Mouse (Mus musculus): ENCODE measurements around the gene Pogz. TPM values are rescaled to one million over a fixed set of nuclear protein-coding genes. Genes with fewer than 3 reads are reported as not detected.
"Not testable (repeated sequence)": the region's sequence is repeated elsewhere in the genome, so short reads cannot be mapped to it uniquely, and the experiment has no call there.

Gene Pogz
- polyA plus RNA-seq, 3 experiments from 2014 or later: 9.4 to 20.5 (median 15.2) TPM

DNA sequence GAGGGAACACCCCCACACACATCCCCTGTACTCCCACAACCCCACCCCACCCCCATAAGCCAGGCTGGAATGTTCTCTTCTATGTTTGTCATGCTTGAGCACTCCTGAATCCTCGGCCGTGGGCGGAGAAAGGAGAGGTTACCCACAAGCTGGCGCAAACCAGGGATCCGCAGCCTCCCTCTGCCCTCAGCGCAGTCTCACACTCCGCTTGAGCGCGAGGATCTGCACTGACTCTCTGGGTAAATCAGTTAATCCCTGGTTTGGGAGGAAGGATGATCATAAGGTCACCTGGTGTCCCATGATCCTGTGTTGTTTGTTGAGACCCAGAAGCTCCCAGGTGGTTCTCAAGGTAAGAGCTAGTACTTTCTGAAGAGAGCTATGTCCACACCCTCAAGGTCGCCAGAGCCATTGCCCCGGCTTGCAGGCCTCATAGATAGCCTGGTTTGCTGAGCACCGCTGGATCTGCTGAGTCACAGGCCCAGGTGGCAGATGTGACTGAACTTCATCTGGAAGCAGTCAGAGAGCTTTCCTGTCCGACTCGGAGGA, 80.5 kb downstream of the Pogz start:
- no peak for ATAC-seq

- ATAC-seq: no peak
These were observed 81.5 kb downstream of the Pogz start for GRCm38 (mm10) chr3:94918845-94919244.

DNA sequence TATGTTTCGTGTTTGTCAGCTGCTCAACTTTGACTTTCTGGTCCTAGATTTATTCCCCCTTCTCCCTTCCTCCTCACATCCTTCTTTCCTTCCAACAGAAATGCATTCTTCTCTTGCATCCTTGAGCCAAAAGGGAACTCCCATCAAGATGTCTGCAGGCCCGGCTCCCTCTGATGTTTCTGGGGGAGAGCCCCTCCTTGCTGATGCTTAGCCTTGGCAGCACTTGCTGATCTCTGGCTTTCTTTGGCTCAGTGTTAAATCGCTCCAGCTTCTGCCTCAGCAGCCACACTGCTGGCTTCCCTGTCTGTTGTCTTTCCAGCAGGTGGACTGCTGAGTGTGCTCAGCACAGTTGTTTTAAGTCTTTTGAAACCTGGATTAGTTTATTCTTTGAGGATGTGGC, 83.7 kb downstream of the Pogz start:
- ATAC-seq: no peak

- no peak for ATAC-seq
These were observed 85.0 kb downstream of the Pogz start for GRCm38 (mm10) chr3:94922333-94922732.

GRCm38 (mm10) chr3:94924688-94925087, 87.3 kb downstream of the Pogz start:
- no peak for ATAC-seq

DNA sequence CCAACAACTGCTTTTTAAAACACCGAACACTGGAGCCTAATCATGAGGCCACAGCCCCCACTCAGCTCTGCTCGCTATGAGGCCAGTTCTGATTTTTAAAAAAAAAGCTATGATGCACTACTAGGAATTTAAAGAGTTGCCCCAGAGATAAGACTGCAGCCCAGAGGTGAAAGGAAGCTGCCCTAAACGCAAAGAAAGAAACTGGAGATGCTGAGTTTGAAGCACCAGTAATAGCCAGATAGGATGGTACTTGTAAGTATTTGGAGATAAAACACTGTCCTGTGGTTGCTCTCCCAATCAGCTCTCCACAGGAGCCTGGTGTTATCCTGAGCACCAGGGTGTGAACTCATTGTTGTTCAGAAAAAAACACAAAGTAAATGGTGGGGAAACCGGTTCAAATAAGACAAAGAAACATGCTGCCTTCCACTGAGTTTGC, 89.0 kb downstream of the Pogz start:
- not testable (repeated sequence) for ATAC-seq

DNA sequence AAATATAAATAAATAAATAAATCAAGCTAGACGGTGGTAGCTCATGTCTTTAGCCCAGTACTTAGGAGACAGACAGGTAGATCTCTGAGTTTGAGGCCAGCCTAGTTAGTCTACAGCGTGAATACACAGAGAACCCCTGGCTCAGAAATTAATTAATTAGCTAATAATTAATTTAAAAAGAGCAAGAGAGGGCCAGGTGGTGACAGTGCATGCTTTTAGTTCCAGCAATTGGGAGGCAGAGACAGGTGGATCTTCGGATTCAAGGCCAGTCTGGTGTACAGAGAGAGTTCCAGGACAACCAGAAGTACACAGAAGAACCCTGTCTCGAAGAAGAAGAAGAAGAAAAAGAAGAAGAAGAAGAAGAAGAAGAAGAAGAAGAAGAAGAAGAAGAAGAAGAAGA, 91.6 kb downstream of the Pogz start:
- ATAC-seq: not testable (repeated sequence)

GRCm38 (mm10) chr3:94930386-94931266, 93.3 kb downstream of the Pogz start:
- ATAC-seq: not testable (repeated sequence)

- ATAC-seq: not testable (repeated sequence)
These were observed 94.2 kb downstream of the Pogz start for GRCm38 (mm10) chr3:94931427-94932082.

Other genes with a start within 250 kb of the Pogz start
- gene Gm10972, start 194.5 kb upstream of the Pogz start, polyA plus RNA-seq (2017; shearing (Covaris generic)): not detected
- 1 to 10 TPM; 1.8 to 3.9 (median 3.3) TPM for gene Tuft1, start 178.7 kb upstream of the Pogz start, polyA plus RNA-seq (2017; shearing (Covaris generic))
- not detected for gene Selenbp2, start 144.0 kb upstream of the Pogz start, polyA plus RNA-seq (2017; shearing (Covaris generic))
- under 1 TPM in 1 of 3 experiments, not detected in 2; 0.11 TPM for gene Cgn, start 51.1 kb upstream of the Pogz start, polyA plus RNA-seq (2017; shearing (Covaris generic))
- gene Psmb4, start 49.4 kb downstream of the Pogz start, polyA plus RNA-seq (2017; shearing (Covaris generic)): 100 to 1,000 TPM; 120 to 202 (median 164) TPM
- gene Selenbp1, start 95.5 kb downstream of the Pogz start, polyA plus RNA-seq (2017; shearing (Covaris generic)): 1 to 10 TPM in 2 of 3 experiments, under 1 TPM in 1; 0.36 to 2.2 (median 1.5) TPM
- 10 to 100 TPM in 2 of 3 experiments, 1 to 10 TPM in 1; 9.6 to 14.4 (median 13.8) TPM for gene Rfx5, start 116.5 kb downstream of the Pogz start, polyA plus RNA-seq (2017; shearing (Covaris generic))
- gene Pi4kb, start 137.2 kb downstream of the Pogz start, polyA plus RNA-seq (2017; shearing (Covaris generic)): 10 to 100 TPM in 2 of 3 experiments, 1 to 10 TPM in 1; 9.1 to 12.7 (median 10.6) TPM
- 10 to 100 TPM; 12.2 to 16.5 (median 12.4) TPM for gene Zfp687, start 177.9 kb downstream of the Pogz start, polyA plus RNA-seq (2017; shearing (Covaris generic))
- gene Psmd4, start 205.0 kb downstream of the Pogz start, polyA plus RNA-seq (2017; shearing (Covaris generic)): 100 to 1,000 TPM; 175 to 191 (median 181) TPM

All from inflammation-experienced regulatory T-cells, adult 6 months (primary cell).